Mouse (Mus musculus) cortical plate, adult 2 months (tissue): ENCODE data around the gene Wfdc1.

ENCODE experiments used
- CTCF ChIP-seq: fragments of 200-500 bp; IDR thresholded peaks from 2 replicates; pipeline ENCODE4 v1.5.1; 2011; ENCODE audit warnings: mild to moderate bottlenecking, control low read depth, low read length; ENCODE audit not compliant: insufficient read depth; ENCODE audit errors: extremely low read depth
- POLR2A ChIP-seq: fragments of 200-500 bp; IDR thresholded peaks from 2 replicates; pipeline ENCODE4 v1.6.1; 2011; ENCODE audit warnings: mild to moderate bottlenecking, low read length, control low read depth; ENCODE audit not compliant: insufficient read depth; ENCODE audit errors: extremely low read depth

- TF ChIP-seq CTCF: no peak
- TF ChIP-seq POLR2A: no peak
Measured at GRCm38 (mm10) chr8:119623744-119624143, 42.4 kb upstream of the Wfdc1 start.
